Mouse (Mus musculus) ES-Bruce4 (cell line): Measurements from ENCODE around the gene Senp1. TPM values are rescaled to one million over a fixed set of nuclear protein-coding genes. Genes with fewer than 3 reads are reported as not detected.
A peak's percentile ranks its signal among the peaks of the same experiment; 100 is the strongest.

Source experiments
- H3K27ac ChIP-seq: 2 replicates; pipeline ENCODE4 v1.5.1; 2012; ENCODE audit warnings: low read length, inconsistent platforms; ENCODE audit not compliant: insufficient read depth
- H3K27me3 ChIP-seq: 2 replicates; pipeline ENCODE4 v1.6.1; 2012; ENCODE audit warnings: mild to moderate bottlenecking, low read length, inconsistent platforms; ENCODE audit not compliant: control insufficient read depth, poor library complexity, insufficient read depth, severe bottlenecking
- H3K36me3 ChIP-seq: 2 replicates; pipeline ENCODE4 v1.6.1; 2012; ENCODE audit warnings: inconsistent platforms, mild to moderate bottlenecking, low read length, moderate library complexity; ENCODE audit not compliant: control insufficient read depth, poor library complexity, insufficient read depth, severe bottlenecking
- H3K4me1 ChIP-seq: one replicate; pipeline ENCODE4 v1.8.1; 2011; ENCODE audit warnings: low read length; ENCODE audit not compliant: control insufficient read depth, insufficient read depth
- H3K4me3 ChIP-seq: 2 replicates; pipeline ENCODE4 v1.5.1; 2011; ENCODE audit warnings: low read depth, mild to moderate bottlenecking, low read length
- H3K9ac ChIP-seq: 2 replicates; pipeline ENCODE4 v1.6.1; 2012; ENCODE audit warnings: low read depth, mild to moderate bottlenecking, inconsistent platforms; ENCODE audit not compliant: poor library complexity, severe bottlenecking
- H3K9me3 ChIP-seq: replicated peaks from 2 replicates; pipeline ENCODE4 v1.6.1; 2012; ENCODE audit warnings: mild to moderate bottlenecking, low read length, inconsistent platforms; ENCODE audit not compliant: control insufficient read depth, poor library complexity, insufficient read depth, severe bottlenecking
- CTCF ChIP-seq: IDR thresholded peaks from one replicate; pipeline ENCODE4 v1.8.1; 2011; ENCODE audit warnings: low read depth, low read length
- EP300 ChIP-seq: IDR thresholded peaks from 2 replicates; pipeline ENCODE4 v1.6.1; 2011; ENCODE audit warnings: low read depth, low read length; ENCODE audit not compliant: insufficient read depth
- POLR2A ChIP-seq: IDR thresholded peaks from one replicate; pipeline ENCODE4 v1.8.1; 2011; ENCODE audit warnings: low read length; ENCODE audit not compliant: insufficient read depth
- polyA plus RNA-seq: library from polyadenylated mRNA; stranded (reverse); fragments of >200 nt; gene quantifications from 2 replicates; pipeline ENCODE4 v1.2.4, GENCODE M21; 2011; ENCODE audit warnings: low read depth; ENCODE audit not compliant: missing spikeins, insufficient read depth, insufficient read length

Senp1 gene
- polyA plus RNA-seq, 1 experiment: 70.6 TPM

DNA sequence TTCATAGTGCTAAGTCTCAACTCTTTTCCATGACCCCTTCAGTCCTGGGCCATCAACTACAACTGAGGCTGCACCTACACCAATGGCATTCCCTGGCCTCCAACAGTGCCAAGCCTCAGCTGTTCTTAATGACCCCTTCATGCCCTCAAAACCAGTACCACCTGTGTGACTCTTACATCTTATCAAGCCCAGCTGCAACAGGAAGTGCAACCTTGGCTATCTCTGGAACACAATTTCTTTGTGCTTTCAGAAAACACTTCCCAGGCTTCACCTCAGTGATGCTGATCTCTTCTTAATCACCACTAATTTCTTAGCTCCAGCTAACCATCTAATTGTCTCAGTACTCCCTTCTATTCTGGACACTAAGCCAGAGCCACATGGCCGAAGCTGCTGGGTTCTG is 4.7 kb downstream of the Senp1 start:
- Histone ChIP-seq H3K9ac (no peak overlapping the region), H3K27me3 (no peaks in the 10 kb centered on the region), H3K36me3 (peaks cover 25% of the 10 kb centered on the region), H3K27ac (no peak overlapping the region), H3K4me1 (no peaks in the 10 kb centered on the region), H3K4me3 (no peak overlapping the region), H3K9me3 (no peaks in the 10 kb centered on the region)
- TF ChIP-seq CTCF (no peak), POLR2A (no peak), EP300 (no peak)

GRCm38 (mm10) chr15:98076901-98077300 is 16.6 kb downstream of the Senp1 start:
- no peaks in the 10 kb centered on the region for H3K9me3 ChIP-seq
- no peak overlapping the region for H3K9ac ChIP-seq
- peaks cover 31% of the 10 kb centered on the region for H3K36me3 ChIP-seq
- no peak overlapping the region for H3K4me3 ChIP-seq
- no peak overlapping the region for H3K27ac ChIP-seq
- no peaks in the 10 kb centered on the region for H3K27me3 ChIP-seq
- H3K4me1 ChIP-seq: no peaks in the 10 kb centered on the region
- 0 out of 2 replicates have a peak, but pooled peaks have one; percentile 20 for TF ChIP-seq EP300
- no peak for TF ChIP-seq CTCF
- TF ChIP-seq POLR2A: no peak

DNA sequence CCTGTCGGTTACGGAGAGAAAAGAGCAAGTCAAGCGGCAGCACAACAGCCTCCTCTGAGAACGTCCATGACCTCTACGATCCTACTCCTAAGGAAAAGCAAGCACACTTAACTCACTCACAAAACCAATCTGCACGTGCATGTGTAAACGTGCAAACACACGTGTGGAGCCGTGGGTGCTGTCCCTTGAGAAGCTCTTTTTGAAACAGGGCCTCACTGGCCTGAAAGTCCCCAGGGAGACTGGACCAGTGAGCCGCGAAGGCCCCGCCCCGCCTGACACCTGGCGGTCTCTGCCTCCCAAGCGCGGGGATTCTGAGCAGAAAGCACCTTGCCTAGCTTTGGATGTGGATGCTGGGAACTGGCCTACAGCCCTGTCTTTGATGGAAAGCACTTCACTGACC is 18.5 kb downstream of the Senp1 start:
- Histone ChIP-seq H3K27ac (no peak overlapping the region), H3K9me3 (no peaks in the 10 kb centered on the region), H3K36me3 (peaks cover 33% of the 10 kb centered on the region), H3K9ac (no peak overlapping the region), H3K27me3 (no peaks in the 10 kb centered on the region), H3K4me3 (no peak overlapping the region), H3K4me1 (no peaks in the 10 kb centered on the region)
- no peak for TF ChIP-seq CTCF
- no peak for TF ChIP-seq POLR2A
- no peak for TF ChIP-seq EP300

GRCm38 (mm10) chr15:98074521-98074920 is 19.0 kb downstream of the Senp1 start:
- no peaks in the 10 kb centered on the region for H3K9me3 ChIP-seq
- H3K4me1 ChIP-seq: no peaks in the 10 kb centered on the region
- H3K4me3 ChIP-seq: no peak overlapping the region
- H3K27ac ChIP-seq: no peak overlapping the region
- H3K9ac ChIP-seq: no peak overlapping the region
- H3K27me3 ChIP-seq: no peaks in the 10 kb centered on the region
- TF ChIP-seq EP300 (no peak), POLR2A (no peak), CTCF (no peak)
- peaks cover 38% of the 10 kb centered on the region for H3K36me3 ChIP-seq

- TF ChIP-seq POLR2A (no peak), CTCF (no peak), EP300 (no peak)
- peaks cover 43% of the 10 kb centered on the region for H3K36me3 ChIP-seq
- H3K4me3 ChIP-seq: no peak overlapping the region
- no peaks in the 10 kb centered on the region for H3K4me1 ChIP-seq
- H3K27me3 ChIP-seq: no peaks in the 10 kb centered on the region
- H3K27ac ChIP-seq: no peak overlapping the region
- no peaks in the 10 kb centered on the region for H3K9me3 ChIP-seq
- no peak overlapping the region for H3K9ac ChIP-seq
Observed at GRCm38 (mm10) chr15:98070376-98070775, 23.2 kb downstream of the Senp1 start.

DNA sequence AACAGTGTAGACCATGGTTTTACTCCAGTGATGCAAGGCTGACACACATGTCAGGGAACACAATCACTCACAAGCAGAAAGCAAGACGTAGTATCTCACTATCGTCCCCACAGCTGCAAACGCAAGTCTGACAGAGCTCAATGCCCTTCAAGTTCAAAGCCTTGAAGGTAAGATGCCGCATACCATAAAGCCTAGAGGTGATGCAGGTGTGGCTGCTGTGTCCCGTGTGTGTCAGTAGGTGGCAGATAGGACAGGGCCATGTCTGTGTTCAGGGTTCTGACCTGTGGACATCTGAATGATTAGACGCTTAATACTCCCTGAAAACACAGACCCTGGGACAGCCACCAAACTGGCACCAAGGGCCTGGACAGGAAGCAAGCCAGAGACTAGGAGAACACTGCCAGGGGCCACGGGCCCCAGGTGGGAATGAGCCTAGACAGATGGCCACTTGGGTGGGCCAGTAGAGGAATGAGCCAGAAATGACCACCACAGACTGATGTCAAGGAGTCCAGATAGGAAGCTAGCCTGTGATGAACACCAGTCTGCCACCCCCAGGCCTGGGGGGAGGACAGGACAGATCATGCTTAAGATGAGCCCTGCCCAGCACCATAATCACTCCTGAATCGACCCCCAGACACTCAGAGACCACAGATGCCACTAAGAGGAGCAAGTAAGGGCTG is 23.8 kb downstream of the Senp1 start:
- Histone ChIP-seq H3K4me3 (no peak overlapping the region), H3K27ac (no peak overlapping the region), H3K36me3 (peaks cover 49% of the 10 kb centered on the region), H3K27me3 (no peaks in the 10 kb centered on the region), H3K4me1 (no peaks in the 10 kb centered on the region), H3K9me3 (no peaks in the 10 kb centered on the region), H3K9ac (no peak overlapping the region)
- TF ChIP-seq CTCF: no peak
- TF ChIP-seq POLR2A: no peak
- TF ChIP-seq EP300: no peak
